Mouse (Mus musculus) thymus, adult 2 months (tissue): Measurements from ENCODE around the gene Plekhg3. TPM values are rescaled to one million over a fixed set of nuclear protein-coding genes. Genes with fewer than 3 reads are reported as not detected.

Source experiments
- DNase-seq: peaks from one replicate; pipeline ENCODE4 v3.0.0; 2021
- H3K27ac ChIP-seq: fragments of 200-500 bp; 2 replicates; pipeline ENCODE4 v1.5.1; 2012; ENCODE audit warnings: low read length, control low read depth; ENCODE audit not compliant: control insufficient read depth, insufficient read depth
- H3K27me3 ChIP-seq: fragments of 200-500 bp; 2 replicates; pipeline ENCODE4 v1.6.1; 2012; ENCODE audit warnings: mild to moderate bottlenecking, low read length, moderate library complexity, mixed read lengths; ENCODE audit not compliant: control insufficient read depth, insufficient read depth
- H3K36me3 ChIP-seq: fragments of 200-500 bp; 2 replicates; pipeline ENCODE4 v1.6.1; 2012; ENCODE audit warnings: mild to moderate bottlenecking, low read length, moderate library complexity; ENCODE audit not compliant: control insufficient read depth, insufficient read depth
- H3K4me1 ChIP-seq: fragments of 200-500 bp; replicated peaks from 2 replicates; pipeline ENCODE4 v1.6.1; 2012; ENCODE audit warnings: low read length; ENCODE audit not compliant: control insufficient read depth, insufficient read depth
- H3K4me3 ChIP-seq: fragments of 200-500 bp; 2 replicates; pipeline ENCODE4 v1.5.1; 2012; ENCODE audit warnings: mild to moderate bottlenecking, low read length, control low read depth, moderate library complexity; ENCODE audit not compliant: control insufficient read depth, insufficient read depth
- CTCF ChIP-seq: fragments of 200-500 bp; IDR thresholded peaks from 2 replicates; pipeline ENCODE4 v1.5.1; 2012; ENCODE audit warnings: mild to moderate bottlenecking, control low read depth, low read length, moderate library complexity, borderline replicate concordance; ENCODE audit not compliant: control insufficient read depth, poor library complexity, insufficient read depth; ENCODE audit errors: extremely low read depth
- POLR2A ChIP-seq: fragments of 200-500 bp; IDR thresholded peaks from 2 replicates; pipeline ENCODE4 v1.6.1; 2012; ENCODE audit warnings: mild to moderate bottlenecking, low read length, control low read depth, moderate library complexity; ENCODE audit not compliant: control insufficient read depth, poor library complexity, insufficient read depth; ENCODE audit errors: extremely low read depth
- WGBS: fragments of 180-500 bp; shearing (Covaris S2); methylation state at CpG from one replicate; pipeline ENCODE4 v1.1.7; 2018; 5-methylcytosine and 5-hydroxymethylcytosine counted together
- polyA plus RNA-seq: library from polyadenylated mRNA; depleted of rRNA; stranded (reverse); fragments of >200 nt; gene quantifications from 2 replicates; pipeline ENCODE4 v1.2.3, GENCODE M21; 2012

Plekhg3 gene
- polyA plus RNA-seq, 1 experiment, result 12.0 TPM

DNA sequence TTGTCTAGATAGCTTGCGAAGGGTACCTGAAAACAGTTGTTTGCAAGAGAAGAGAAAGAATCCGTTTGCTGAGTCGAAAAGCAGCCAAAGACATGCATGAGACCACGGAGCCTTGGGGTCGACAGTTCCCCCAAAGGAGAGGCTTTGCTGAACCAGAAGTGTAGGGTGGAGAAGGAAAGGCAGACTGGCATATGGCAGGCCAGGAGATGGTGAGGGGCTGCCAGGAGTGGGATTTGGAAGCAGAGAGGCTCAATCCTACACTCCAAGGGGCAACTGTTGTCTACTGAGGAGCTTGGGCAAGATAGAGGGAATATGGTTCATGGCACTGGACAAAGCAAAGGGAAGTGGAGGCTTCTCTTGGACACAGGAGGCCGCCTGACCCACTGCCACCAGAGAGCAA lies 62.6 kb downstream of the Plekhg3 start:
- 93% methylated on average over 6 of the region's 6 CpGs for WGBS
- H3K27ac ChIP-seq, result no peak overlapping the region
- TF ChIP-seq CTCF (no peak), POLR2A (no peak)
- H3K4me1 ChIP-seq, result no peaks in the 10 kb centered on the region
- no peak overlapping the region for H3K4me3 ChIP-seq
- H3K36me3 ChIP-seq, result no peaks in the 10 kb centered on the region
- no peaks in the 10 kb centered on the region for H3K27me3 ChIP-seq
- no peak for DNase-seq

DNA sequence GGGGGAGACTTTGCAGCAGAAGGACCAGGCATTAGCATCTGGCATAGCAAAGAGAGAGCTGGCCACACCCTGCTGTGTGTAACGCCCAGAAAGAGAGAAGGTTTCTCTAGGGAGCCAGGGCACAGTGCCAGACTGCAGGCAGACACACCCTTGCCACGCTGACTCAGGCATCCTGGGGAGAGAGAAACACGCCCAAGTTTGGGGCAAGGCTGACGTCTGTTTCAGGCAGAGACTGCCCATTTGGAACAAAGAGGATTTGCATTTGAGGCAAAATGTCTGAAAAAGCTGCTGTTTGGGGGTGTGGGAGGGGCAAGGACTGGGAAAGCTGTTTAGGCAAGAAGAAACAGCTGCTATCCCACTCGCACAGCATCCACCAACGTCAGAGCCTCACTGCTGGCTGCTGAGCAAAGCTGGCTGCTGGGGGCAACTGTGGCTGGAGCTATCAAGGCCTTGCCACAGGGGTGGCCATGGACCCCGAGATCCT lies 63.2 kb downstream of the Plekhg3 start:
- WGBS, result 20% methylated on average over 7 of the region's 7 CpGs
- H3K27me3 ChIP-seq, result no peaks in the 10 kb centered on the region
- no peak overlapping the region for H3K4me3 ChIP-seq
- no peak overlapping the region for H3K27ac ChIP-seq
- H3K36me3 ChIP-seq, result no peaks in the 10 kb centered on the region
- H3K4me1 ChIP-seq, result no peaks in the 10 kb centered on the region
- no peak for DNase-seq
- TF ChIP-seq CTCF (no peak), POLR2A (no peak)

DNA sequence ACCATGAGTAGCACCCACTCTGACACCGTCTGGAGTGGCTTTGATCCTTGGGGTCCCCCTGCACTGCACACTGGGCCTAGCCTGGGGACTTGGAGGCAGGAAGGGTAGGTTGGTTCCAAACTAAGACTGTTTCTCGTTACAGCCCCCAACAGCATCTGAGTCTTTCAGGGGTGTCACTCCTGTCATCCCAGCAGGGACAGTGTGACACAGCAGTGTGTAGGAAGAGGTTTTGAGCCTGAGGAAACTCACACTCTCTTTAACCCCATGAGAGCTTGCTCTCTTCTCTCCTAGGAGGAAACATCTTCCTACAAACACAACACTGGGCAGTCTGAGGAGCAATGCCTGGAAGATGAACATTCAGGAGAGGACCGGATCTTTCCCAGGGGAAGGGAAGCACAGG lies 63.9 kb downstream of the Plekhg3 start:
- no peak for DNase-seq
- H3K4me3 ChIP-seq, result no peak overlapping the region
- no peaks in the 10 kb centered on the region for H3K27me3 ChIP-seq
- no peak overlapping the region for H3K27ac ChIP-seq
- H3K4me1 ChIP-seq, result no peaks in the 10 kb centered on the region
- no peaks in the 10 kb centered on the region for H3K36me3 ChIP-seq
- 86% methylated on average over 3 of the region's 3 CpGs for WGBS
- TF ChIP-seq POLR2A (no peak), CTCF (no peak)

DNA sequence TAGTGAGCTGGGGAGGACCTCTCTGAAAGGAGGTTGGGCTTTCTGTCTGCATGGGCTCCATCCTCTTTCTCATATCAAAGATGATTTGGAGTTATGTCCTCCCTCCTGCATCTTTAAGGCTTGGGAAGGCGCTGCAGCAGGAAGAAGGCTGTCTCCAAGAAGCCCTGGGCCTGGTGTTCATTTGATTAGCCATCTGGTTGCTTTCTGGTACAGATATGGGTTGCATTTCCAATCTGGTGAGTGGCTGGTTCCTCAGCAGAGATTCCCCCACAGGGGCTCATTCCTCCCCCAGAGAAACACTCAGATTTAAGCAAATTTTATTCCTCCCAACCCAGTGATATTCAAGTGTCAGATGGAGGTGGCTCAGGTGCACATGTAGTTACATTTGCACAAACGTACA lies 65.1 kb downstream of the Plekhg3 start:
- no peak overlapping the region for H3K4me3 ChIP-seq
- 89% methylated on average over 2 of the region's 2 CpGs for WGBS
- H3K27me3 ChIP-seq, result no peaks in the 10 kb centered on the region
- TF ChIP-seq CTCF (no peak), POLR2A (no peak)
- H3K4me1 ChIP-seq, result no peaks in the 10 kb centered on the region
- no peaks in the 10 kb centered on the region for H3K36me3 ChIP-seq
- no peak overlapping the region for H3K27ac ChIP-seq
- no peak for DNase-seq

DNA sequence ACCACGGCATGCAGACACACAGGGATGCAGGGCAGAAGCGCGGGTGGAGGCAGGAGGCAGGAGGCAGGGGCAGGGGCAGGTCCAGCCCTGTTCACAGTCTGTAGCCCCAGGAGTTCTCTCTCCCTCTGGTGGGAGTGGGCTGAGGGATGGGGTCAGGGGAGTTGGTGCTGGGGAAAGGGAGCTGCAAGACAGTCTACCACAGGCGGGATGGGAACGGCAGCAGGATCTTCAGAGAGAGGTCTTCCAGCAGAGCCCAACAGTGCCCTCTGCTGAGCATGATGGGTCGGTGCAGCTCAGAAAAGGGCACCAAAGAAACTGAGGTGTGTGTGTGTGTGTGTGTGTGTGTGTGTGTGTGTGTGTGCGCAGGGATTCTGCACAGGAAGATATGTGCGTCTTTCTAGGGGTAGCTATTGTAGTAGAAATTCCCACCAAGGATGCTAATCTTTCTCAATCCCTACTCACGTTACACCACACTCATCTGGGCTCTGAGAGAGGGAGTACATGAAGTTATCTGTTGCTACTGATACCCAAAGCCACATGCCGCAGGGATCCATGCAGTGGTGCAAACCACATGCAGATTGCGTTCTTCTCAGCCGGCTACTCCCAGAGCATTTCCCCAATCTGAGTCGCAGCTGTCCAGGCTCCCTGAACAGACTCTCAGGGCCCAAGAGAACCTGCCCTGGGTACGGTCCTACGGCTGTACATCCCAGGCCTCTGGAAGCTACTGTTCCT lies 65.8 kb downstream of the Plekhg3 start:
- Histone ChIP-seq H3K36me3 (no peaks in the 10 kb centered on the region), H3K4me3 (no peak overlapping the region), H3K4me1 (no peaks in the 10 kb centered on the region), H3K27ac (no peak overlapping the region), H3K27me3 (no peaks in the 10 kb centered on the region)
- TF ChIP-seq CTCF, result peak; percentile 77; the same call in 1 of the 2 replicates
- TF ChIP-seq POLR2A, result no peak
- DNase-seq, result peak; percentile 64
- 55% methylated on average over 15 of the region's 15 CpGs for WGBS

DNA sequence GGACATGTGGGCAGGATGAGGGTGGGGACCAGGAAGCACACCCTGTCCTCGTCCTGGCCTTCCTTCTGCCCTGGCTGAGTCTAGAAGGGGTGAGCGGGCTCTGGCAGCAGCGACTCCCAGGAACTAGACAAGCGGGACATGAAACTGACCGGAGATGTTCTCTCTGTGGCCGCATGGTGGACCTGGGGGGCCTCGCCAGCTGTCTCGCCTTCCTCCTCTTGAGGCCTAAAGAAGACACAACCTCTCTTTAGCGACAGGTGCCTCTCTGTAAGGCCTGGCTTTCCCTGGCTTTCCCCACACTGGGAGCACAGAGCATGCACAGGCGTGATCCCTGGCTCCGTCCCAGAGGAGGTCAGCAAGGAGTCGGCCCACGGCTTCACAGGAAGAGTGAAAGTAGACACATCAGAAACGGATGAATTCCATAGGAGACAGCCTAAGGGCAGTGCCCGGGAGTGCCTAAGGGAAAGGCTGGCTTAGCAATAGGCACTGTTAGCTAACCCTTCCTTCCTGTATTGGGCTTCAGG lies 66.9 kb downstream of the Plekhg3 start:
- Histone ChIP-seq H3K27ac (no peak overlapping the region), H3K4me1 (no peaks in the 10 kb centered on the region), H3K4me3 (no peak overlapping the region), H3K36me3 (no peaks in the 10 kb centered on the region), H3K27me3 (no peaks in the 10 kb centered on the region)
- TF ChIP-seq CTCF (no peak), POLR2A (no peak)
- 88% methylated on average over 15 of the region's 15 CpGs for WGBS
- no peak for DNase-seq

DNA sequence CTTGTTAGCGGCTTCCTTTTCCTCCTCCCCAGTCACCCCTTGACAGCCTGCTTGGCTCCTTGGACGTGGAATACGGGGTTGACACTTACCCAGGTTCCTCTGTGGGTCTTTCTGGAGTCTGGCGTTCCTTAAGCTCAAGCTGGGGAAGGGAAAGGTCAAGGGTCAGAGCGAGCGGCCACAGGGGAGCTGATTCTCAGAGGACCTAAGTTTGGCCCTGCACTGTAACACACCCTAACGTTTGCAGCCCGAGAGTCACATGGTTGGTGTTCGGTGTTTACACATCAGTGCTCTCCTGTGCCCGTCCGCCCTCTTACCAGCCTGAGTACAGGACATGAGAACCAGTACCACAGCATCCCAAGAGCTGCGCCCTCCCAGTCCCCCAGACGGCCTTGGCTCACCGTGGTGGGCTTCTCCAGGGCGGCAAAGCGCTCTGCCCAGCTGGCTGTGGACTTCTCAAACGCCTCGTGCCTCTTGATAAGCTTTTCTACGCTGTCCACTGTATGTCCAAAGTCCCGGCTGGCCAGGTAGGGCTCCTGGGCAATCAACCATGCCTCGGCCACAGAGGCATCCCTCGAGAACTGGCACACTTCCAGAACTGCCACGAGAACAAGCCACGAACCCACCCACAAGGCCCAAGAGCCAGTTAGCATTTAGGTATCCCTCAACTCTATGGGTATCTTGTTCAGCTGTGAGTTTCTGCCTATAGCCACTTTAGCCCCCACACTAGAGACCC lies 67.7 kb downstream of the Plekhg3 start:
- no peak overlapping the region for H3K27ac ChIP-seq
- H3K4me3 ChIP-seq, result no peak overlapping the region
- no peak for TF ChIP-seq POLR2A
- TF ChIP-seq CTCF, result no peak
- DNase-seq, result no peak
- WGBS, result 84% methylated on average over 24 of the region's 24 CpGs
- H3K36me3 ChIP-seq, result no peaks in the 10 kb centered on the region
- H3K4me1 ChIP-seq, result no peaks in the 10 kb centered on the region
- H3K27me3 ChIP-seq, result no peaks in the 10 kb centered on the region
